Mouse (Mus musculus) A20 (cell line): ENCODE data around the gene Gm27027.

Experiments
- DNase-seq: peaks from one replicate; pipeline ENCODE4 v3.0.0-alpha.2; 2011; ENCODE audit warnings: low read depth, low spot score

The Gm27027 gene

GRCm38 (mm10) chr2:93976436-93977252 is 19.5 kb downstream of the Gm27027 start:
- DNase-seq = peak; percentile 50

DNA sequence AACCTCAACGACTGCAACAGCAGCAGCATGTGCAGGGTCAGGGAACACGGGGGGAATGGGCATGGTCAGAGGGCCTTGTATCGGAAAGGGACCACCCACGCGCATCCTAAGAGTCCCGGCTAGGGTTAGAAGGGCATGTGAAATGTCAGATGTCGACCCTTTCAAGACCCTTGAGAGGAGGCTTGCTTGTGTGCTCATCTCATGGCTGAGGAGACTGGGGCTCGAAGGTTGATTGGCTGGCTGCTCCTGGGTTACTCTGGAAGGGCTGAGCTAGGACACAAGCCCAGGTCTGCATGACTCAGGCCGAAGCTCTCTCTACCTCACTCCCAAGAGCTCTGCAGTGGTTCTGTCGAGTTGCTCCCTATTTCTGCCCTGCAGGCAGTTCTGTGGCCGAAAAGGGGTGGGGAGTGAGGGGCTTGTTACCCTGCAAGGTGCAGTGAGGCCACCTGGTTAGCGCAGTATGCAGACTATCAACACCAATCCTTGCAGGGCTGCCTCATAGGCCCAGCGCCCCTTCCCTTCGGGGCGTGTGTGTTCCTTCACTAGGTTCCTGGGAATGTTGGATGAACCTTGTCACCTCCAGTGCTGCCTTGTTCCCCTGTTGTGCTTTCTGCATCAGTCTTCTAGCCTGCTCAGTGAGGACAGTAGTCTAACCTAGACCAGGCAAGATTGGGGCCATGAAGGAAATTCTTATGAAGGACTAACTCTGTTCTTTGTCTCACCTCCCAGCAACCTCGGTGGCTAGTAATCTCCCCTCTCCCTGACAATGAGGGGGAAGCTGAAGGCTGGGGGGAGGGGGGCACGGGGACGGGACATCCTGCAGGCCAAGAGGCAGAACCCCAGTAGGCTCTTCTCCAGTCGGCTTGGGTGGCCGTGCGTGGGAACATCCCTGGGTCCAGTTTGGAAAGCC is 20.4 kb downstream of the Gm27027 start:
- DNase-seq = no peak

- no peak for DNase-seq
Observed at GRCm38 (mm10) chr2:93975041-93975440, 21.1 kb downstream of the Gm27027 start.

DNA sequence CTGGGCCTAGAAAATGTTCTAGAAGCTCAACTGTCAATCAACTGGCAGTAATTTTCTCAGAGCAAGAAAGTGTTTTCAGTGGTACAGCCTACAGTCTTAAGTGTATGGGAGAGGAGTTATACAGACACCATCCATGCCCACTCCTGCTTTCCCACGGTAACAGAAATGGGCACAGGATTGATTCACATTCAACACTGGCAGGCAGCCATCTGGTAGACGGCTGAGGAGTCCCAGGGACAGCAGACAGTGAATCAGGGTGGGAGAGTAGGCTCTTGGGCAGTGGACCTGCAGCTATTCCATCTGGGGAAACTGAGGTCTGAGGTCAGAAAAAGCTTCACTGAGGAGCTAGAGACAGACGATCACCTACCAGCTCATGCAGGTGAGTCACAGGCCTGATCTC is 24.5 kb downstream of the Gm27027 start:
- DNase-seq = no peak

DNA sequence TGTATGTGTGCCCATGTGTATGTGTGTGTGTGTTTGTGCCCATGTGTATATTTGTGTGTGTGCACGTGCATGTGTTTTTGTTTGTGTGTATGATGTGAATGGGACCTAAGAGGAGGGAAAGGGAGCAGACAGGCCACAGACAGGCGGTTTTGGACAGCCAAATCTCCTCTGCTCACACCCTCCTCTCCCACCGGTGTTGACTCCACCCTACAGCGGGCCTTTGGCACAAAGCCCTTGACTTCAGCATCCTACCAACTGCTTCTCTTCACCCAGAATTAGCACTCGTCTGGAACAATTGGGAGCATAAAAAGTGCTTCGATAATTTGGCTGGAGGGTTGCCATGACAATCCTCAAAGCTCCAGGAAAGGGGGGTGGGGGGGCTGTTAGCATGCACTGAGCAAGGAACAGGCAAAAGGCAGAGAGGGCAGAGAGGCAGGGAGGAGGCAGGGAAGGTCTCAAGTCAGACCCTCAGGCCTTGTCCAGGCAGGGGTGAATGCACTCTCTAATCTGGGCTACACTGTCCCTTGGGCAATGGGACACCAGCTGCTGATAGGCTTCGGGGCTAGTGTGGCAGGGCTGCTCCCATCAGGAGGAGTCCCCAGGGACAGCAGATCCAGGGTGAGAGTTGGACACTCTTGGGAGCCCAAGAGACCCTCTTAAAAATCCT is 31.5 kb downstream of the Gm27027 start:
- no peak for DNase-seq

- no peak for DNase-seq
Observed at GRCm38 (mm10) chr2:93963802-93964201, 32.4 kb downstream of the Gm27027 start.

DNA sequence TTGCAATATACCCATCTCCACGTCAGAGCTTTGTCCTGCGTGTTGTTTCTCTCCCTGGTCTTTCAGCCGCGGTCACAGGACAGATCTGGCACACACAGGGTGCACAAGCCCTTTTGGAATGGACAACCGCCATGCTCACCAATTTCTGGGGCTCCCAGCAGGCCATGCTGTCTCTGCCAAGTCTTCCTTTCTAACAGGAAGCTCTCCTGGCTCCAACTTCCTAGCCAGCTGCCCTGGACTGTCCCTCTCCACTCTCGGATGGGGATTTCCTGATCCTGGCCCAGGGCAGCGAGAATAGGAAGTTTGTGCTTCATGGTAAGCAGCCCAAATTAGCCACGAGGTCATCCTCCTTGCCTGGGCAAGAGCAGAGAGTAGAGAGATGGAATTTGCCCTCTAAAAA is 34.4 kb downstream of the Gm27027 start:
- no peak for DNase-seq

DNA sequence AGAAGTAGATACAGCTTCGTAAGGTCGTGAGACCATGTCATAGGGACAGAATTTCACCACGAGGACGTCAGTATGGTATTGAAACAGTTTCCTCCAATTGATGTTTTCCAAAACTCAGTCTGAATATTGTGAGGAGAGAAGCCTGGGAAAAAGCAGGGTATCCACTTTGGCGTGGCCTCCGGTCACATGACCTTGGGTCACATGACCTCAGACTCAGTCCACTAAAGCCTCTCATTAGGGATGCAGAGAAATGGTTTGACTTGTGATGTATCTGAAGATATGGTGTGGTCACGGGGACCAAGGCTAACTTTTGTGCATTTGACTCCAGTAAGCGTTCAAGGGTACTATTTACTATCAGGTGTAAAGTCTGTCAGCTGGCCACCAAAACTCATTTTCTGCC is 36.8 kb downstream of the Gm27027 start:
- DNase-seq = no peak

DNA sequence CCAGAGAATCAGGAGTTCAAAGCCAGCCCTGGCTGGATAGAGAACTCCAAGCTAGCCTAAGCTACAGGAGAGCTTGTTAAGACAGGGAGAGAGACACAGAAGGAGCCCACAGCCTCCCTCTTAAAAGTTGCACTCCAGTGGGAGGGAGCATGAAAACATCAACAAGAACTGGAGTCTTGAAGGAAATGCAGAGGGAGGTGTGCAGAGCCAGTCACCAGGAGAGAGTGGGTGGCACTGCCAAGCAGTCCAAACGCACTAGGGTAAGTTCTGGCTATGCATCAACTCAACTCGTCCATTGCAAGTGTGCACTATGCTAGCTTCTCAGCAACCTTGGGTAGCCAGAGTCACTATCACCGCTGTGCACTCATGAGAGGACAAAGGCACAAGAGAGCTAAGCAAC is 37.9 kb downstream of the Gm27027 start:
- no peak for DNase-seq

DNA sequence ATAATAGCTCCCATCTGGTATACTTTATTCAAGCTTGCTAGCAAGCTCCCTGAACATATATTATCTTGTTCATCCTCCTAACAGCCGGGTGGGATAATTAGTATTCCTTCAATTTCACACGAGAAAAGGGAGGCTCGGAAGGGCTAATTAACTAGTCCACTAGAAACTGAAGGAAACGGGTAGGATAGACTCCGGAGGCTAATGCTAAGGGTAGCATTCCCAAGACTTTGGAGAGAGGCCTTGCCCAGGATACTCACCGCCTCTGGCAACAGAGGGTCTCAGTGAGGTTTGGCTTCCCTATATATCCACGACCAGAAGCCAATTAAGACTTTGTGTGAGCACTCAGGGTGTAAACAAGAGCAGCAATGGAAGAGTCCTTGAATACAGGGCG is 38.4 kb downstream of the Gm27027 start:
- DNase-seq = no peak

DNA sequence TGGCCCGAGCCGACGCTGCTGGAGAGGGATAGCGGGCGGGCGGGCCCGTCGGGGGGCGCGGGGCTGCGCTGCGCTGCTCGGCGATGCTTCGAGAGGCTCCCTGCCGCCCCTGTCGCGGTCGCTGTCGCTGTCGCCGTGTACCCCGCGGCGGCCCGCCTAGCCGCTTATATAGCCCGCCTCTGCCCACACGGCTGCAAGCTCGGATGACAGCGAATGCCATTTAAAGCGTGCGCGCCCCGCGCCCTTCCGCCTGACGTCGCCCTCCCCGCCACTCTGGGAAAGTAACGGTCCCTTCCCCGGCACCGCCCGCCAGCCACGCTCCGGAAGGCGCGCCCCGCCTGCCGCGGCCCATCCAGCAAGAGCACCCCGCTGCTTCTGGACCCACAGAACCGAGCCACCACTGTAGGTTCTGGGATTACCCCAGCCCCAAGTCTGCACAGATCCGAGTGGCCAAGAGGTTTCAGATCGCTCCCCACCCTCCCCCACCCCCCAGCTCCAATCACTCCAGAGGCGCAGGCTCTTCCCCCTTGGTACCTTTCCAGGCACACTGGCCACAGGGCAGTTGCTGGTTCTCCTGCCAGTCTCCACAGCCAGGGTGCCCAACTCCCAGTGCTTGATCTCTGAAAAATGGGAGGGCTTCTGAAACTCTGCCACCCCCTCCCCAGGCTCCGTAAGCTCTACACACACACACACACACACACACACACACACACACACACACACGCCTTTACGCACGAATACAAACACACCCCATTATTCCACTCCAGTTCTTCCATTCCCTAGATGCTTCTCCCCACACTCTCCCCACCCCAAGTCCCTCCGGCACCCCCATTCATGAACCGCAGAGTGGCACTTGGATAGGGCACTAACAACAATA is 39.0 kb downstream of the Gm27027 start, which contains the start of gene Gm13889:
TSS of gene Gm13889 (minus strand) at position 294 of the 877 bp plus-strand sequence.
- DNase-seq = no peak

DNA sequence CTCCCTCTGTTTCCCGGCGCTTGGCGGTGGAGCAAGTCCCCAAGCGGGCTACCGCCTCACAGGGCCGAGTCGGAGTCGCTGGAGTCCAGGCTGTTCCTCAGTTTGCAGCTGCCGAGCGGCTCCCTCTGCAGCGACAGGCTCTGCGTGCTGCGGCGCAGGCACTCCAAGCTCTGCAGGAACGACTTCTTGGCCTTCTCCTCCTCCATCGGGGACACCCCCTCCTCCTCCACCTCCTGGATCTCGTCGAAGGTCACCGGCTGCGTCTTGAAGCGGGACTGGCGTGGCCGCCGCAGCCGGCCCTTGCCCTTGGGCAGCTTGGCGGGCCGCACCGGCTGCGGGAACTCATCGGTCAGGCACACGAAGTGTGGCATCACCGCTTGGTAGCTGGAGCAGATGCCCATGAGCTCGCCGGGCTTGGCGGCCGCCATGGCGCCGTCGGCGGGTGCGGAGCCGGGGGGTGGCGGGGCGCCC is 39.8 kb downstream of the Gm27027 start:
- DNase-seq = no peak

- DNase-seq = no peak
Observed at GRCm38 (mm10) chr2:93955886-93956285, 40.3 kb downstream of the Gm27027 start.

DNA sequence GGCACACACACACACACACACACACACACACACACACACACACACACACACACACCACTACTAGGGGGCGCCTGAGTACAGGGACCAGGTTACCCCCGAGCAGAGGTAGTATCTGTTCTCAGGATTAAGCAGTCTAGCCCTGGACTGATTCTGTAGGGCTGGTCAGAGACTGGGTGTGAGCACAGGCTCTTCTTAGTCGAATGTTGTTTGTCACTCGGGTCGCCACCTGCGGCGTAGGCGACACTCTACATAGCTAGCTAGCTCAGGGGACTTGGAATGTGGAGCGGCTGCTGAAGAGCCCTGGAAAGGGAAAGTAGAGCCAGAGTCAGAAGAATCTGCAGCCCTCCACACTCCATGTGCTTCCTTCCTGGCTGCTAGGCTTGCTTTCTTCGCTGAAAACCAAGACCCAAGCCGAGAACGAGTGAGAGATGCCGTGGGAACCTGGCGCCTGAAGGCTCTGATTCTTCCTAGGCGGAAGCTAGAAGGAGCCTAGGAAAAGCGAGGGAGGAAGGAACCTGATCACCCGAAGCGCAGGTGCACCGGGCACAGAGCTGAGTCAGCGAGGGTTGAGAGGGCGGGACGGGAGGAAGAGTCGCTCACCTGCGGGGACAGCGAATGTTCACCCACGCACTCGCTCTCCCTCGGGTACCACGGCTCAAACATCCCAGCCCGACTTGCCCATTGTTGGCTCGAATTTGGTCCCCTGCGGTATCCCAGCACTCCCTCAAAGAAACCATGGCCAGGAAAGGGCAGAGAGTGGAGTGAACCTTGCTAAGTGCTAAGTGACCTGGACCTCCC is 41.2 kb downstream of the Gm27027 start:
- no peak for DNase-seq

GRCm38 (mm10) chr2:93953726-93954125 is 42.4 kb downstream of the Gm27027 start:
- no peak for DNase-seq

- no peak for DNase-seq
Observed at GRCm38 (mm10) chr2:93946976-93947375, 49.2 kb downstream of the Gm27027 start.

DNA sequence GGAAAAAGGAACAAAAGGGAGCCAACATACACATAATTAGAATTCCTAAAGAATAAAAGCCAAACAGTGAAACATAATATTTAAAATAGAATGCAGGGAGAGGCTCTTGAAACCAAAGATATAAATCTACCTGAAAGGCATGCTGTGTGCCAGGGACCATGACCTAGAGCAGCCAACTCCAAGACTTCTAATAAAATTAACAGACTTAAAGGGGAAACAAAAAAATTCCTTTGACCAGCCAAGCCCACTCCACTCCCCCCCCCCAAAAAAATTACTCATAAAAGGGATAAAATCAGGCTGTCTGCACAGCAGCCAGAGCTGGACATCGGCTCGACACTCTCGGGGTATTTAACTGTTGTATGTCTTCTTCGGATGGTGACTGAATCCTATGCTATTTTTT is 51.3 kb downstream of the Gm27027 start:
- DNase-seq = no peak

DNA sequence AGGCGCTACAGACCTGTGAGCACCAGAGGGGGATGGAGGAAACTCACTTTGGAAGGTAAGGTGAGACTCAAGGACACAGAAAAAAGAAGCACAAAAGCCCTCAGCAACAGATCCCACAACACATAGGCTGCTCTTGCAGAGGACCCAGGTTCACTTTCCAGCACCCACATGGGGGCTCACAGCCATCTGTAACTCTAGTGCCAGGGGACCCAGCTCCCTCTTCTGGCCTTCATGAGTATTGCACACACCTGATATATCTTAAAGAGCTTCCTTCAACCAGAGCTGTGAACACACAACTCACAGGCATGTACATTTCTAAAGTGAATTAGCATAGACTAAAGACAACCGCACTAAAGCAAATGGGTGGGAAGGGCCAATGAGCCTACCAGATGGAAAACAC is 52.1 kb downstream of the Gm27027 start:
- peak; percentile 37 for DNase-seq

DNA sequence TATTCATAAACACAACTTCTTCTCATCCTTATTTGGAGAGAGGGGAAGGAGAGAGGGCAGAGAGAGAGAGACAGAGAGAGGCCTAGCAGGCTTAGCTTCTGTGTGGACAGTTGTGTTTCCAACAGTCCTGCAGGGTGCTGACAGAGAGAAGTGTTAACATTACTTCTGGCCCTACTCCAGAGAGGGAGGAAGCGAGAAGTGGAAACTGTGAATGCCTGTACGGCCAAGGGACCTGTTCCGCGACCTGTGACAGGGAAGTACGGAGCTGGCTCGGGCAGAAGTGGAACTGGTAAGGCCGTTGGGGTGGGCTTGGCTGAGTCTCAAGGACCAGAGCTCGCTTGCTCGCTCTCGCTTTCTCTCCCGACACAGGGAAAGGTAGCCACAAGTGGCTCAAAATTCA is 54.5 kb downstream of the Gm27027 start:
- DNase-seq = peak; percentile 16

- no peak for DNase-seq
Observed at GRCm38 (mm10) chr2:93938534-93938933, 57.6 kb downstream of the Gm27027 start.
